Mouse (Mus musculus) forebrain, embryonic 13.5 days (tissue): Measurements from ENCODE around the gene Ugt2b1. TPM values are rescaled to one million over a fixed set of nuclear protein-coding genes. Genes with fewer than 3 reads are reported as not detected.

Experiments
- ATAC-seq: fragments of 200-750 bp; cut with Nextera tagmentation; 2 replicates; pipeline ENCODE4 v1.8.0; 2017
- H3K27ac ChIP-seq: fragments of 300-500 bp; sonication (generic); 2 replicates; pipeline ENCODE4 v1.5.1; 2015; ENCODE audit warnings: inconsistent platforms, mild to moderate bottlenecking, moderate library complexity
- H3K27me3 ChIP-seq: fragments of 300-500 bp; sonication (generic); 2 replicates; pipeline ENCODE4 v1.6.1; 2015; ENCODE audit warnings: mild to moderate bottlenecking, inconsistent platforms
- H3K36me3 ChIP-seq: fragments of 300-500 bp; sonication (generic); 2 replicates; pipeline ENCODE4 v1.6.1; 2015; ENCODE audit warnings: mild to moderate bottlenecking, inconsistent platforms; ENCODE audit not compliant: poor library complexity, severe bottlenecking
- H3K4me1 ChIP-seq: fragments of 300-500 bp; sonication (generic); 2 replicates; pipeline ENCODE4 v1.6.1; 2015; ENCODE audit warnings: inconsistent platforms
- H3K4me2 ChIP-seq: fragments of 300-500 bp; sonication (generic); 2 replicates; pipeline ENCODE4 v1.6.1; 2015; ENCODE audit warnings: inconsistent platforms, mild to moderate bottlenecking, moderate library complexity
- H3K4me3 ChIP-seq: fragments of 300-500 bp; sonication (generic); 2 replicates; pipeline ENCODE4 v1.5.1; 2015; ENCODE audit warnings: mild to moderate bottlenecking, inconsistent platforms
- H3K9ac ChIP-seq: fragments of 300-500 bp; sonication (generic); 2 replicates; pipeline ENCODE4 v1.6.1; 2015; ENCODE audit warnings: mild to moderate bottlenecking, inconsistent platforms
- H3K9me3 ChIP-seq: fragments of 300-500 bp; sonication (generic); replicated peaks from 2 replicates; pipeline ENCODE4 v1.6.1; 2016; ENCODE audit warnings: inconsistent platforms
- WGBS: fragments of 180-500 bp; shearing (Covaris S2); methylation state at CpG from one replicate; pipeline ENCODE4 v1.1.7; 2015; 5-methylcytosine and 5-hydroxymethylcytosine counted together
- polyA plus RNA-seq: library from polyadenylated mRNA; unstranded; fragments of >200 nt; fragmentation: Nextera tagmentation; extraction: Ambion mirVana; gene quantifications from 2 replicates; pipeline ENCODE4 v1.2.1, GENCODE M21; 2015

Ugt2b1 gene
- polyA plus RNA-seq, 1 experiment from 2014 or later, result not detected

- no peak overlapping the region for H3K4me3 ChIP-seq
- WGBS, result 96% methylated on average over 1 of the region's 1 CpGs
- no peaks in the 10 kb centered on the region for H3K27me3 ChIP-seq
- ATAC-seq, result no peak
- no peak overlapping the region for H3K9ac ChIP-seq
- H3K9me3 ChIP-seq, result no peaks in the 10 kb centered on the region; the same call in 1 of the 2 replicates
- no peak overlapping the region for H3K4me2 ChIP-seq
- no peaks in the 10 kb centered on the region for H3K36me3 ChIP-seq
- H3K27ac ChIP-seq, result no peak overlapping the region
- no peaks in the 10 kb centered on the region for H3K4me1 ChIP-seq
Measured at GRCm38 (mm10) chr5:86887081-86887480, 39.2 kb downstream of the Ugt2b1 start.

GRCm38 (mm10) chr5:86886620-86887019 is 39.7 kb downstream of the Ugt2b1 start:
- Histone ChIP-seq H3K9me3 (no peaks in the 10 kb centered on the region; the same call in 1 of the 2 replicates), H3K4me3 (no peak overlapping the region), H3K9ac (no peak overlapping the region), H3K27ac (no peak overlapping the region), H3K36me3 (no peaks in the 10 kb centered on the region), H3K4me2 (no peak overlapping the region), H3K27me3 (no peaks in the 10 kb centered on the region), H3K4me1 (no peaks in the 10 kb centered on the region)
- ATAC-seq, result no peak
- WGBS, result 60% methylated on average over 3 of the region's 3 CpGs

GRCm38 (mm10) chr5:86871877-86872276 is 54.5 kb downstream of the Ugt2b1 start:
- Histone ChIP-seq H3K4me3 (no peak overlapping the region), H3K4me2 (no peak overlapping the region), H3K36me3 (no peaks in the 10 kb centered on the region), H3K9me3 (no peaks in the 10 kb centered on the region), H3K4me1 (no peaks in the 10 kb centered on the region), H3K27me3 (no peaks in the 10 kb centered on the region), H3K9ac (no peak overlapping the region), H3K27ac (no peak overlapping the region)
- no peak for ATAC-seq
- WGBS, result 83% methylated on average over 1 of the region's 1 CpGs

Other genes with a start within 250 kb of the Ugt2b1 start
- not detected in 2 replicates for gene Tmprss11e, start 180.7 kb downstream of the Ugt2b1 start, polyA plus RNA-seq
- gene Ythdc1, start 122.3 kb downstream of the Ugt2b1 start, polyA plus RNA-seq, result 44.6 and 47.0 TPM in 2 replicates
- gene Ugt2b34, start 19.6 kb downstream of the Ugt2b1 start, polyA plus RNA-seq, result not detected in 2 replicates
- gene Ugt2b35, start 74.3 kb upstream of the Ugt2b1 start, polyA plus RNA-seq, result not detected in 2 replicates
- not detected in 2 replicates for gene Ugt2b36, start 166.0 kb upstream of the Ugt2b1 start, polyA plus RNA-seq
- gene Ugt2b5, start 213.8 kb upstream of the Ugt2b1 start, polyA plus RNA-seq, result 0.09 TPM in 1 of 2 replicates, not detected in the other